Mouse (Mus musculus) T-cell, adult 2 months (primary cell): Measurements from ENCODE around the gene Cobll1.

Experiments used
- DNase-seq: peaks from one replicate; pipeline ENCODE4 v3.0.0; 2022; ENCODE audit warnings: low spot score

Gene Cobll1

DNA sequence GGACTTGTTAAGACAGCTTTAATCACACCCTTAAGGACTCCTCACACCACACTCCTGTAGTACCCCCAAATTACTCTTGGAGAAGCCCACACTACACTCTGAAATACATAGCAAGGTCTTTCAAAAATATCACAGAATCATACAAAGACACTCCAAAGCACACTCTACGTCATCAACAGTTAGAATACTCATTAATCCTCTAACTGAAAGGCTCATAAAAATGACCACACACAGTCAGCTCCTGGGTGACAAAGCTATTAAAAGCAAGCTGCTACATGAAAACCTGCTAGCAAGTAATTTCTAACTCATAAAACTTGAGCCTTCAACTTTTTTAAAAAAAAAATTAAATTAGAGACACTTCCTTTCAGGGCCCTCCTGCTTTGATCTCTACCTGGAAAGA lies 91.8 kb downstream of the Cobll1 start:
- no peak for DNase-seq

DNA sequence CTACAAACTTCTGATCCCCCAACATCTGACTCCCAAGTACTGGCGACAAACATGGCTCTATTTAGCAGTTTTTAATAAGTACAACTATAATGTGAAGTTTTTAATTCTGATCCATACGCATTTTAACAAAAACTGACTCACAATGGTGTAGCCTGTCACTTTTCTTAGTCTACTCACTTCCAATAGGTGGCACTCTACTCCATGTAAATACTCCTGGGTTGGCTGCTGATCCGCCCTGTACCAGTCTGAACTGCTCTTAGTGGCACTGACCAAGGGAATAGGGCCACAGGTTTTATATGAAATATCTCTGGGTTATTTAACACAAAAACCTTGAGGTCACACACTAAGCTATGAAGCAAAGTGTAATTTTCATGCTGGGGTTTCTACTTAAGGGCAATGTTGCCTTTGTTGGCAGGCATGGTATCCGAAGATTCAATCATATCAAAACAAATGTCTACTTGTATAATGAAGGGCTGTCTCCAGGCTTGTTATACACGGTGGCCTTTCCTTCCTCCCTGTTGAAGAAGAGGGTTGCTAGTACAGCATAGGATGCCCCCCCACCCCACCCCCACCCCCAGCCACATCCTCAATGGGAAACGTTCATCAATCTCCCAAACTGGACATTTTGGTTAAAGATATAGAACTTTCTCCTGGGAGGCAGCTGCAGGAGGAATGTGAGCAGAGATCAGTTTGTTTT lies 93.6 kb downstream of the Cobll1 start:
- peak; percentile 45 for DNase-seq

DNA sequence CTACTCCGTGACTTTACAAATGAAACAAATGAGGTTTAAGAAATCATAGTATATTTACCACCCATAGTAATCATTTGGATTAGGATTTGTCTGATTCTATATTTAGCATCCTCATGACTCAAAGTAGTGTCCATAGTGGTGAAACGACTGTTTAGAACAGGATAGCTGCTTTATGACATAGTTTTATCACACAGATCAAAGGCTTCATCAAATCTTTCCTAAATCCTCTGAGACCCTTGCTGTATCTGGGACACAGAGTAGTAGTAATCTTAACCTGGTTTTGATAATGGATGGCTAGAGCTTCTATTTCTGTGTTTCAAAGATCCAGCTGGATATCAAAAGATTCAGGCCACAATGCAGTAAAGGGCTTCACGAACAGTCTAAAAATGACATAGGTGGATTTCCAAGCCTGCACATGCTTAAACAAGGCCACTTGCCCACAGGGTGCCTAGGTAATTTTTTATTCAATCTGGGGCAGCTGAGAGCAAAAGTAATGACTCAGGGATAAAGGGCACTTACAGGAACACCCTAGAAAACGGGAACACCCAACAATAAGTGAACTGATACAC lies 98.0 kb downstream of the Cobll1 start:
- DNase-seq: no peak

DNA sequence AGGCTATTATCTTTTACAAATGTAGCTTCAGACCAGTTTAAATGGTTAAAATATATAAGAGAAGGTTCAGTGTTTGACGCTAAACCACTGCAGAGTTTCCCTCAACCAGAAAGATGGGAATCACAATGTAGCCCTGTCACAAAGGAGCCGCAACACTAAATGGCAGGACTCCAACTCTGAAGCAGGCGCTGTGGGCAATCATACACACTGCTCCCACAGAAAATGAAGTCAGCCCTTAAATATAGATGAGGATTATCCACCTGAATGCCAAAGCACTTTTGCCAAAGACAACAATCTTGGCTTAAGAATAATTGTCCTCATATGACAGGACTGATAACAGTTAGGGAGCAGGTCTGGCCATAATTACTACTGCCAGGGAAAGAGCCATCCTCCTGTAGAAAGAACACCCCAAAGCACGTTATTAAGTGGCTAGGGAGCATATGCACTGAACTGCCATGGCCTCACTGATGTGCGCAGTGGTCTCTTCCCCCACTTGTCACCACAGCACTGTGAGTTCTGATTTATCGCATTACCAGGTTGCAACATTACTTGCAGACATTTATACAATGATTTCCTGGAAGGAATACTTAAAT lies 98.8 kb downstream of the Cobll1 start:
- DNase-seq: no peak

DNA sequence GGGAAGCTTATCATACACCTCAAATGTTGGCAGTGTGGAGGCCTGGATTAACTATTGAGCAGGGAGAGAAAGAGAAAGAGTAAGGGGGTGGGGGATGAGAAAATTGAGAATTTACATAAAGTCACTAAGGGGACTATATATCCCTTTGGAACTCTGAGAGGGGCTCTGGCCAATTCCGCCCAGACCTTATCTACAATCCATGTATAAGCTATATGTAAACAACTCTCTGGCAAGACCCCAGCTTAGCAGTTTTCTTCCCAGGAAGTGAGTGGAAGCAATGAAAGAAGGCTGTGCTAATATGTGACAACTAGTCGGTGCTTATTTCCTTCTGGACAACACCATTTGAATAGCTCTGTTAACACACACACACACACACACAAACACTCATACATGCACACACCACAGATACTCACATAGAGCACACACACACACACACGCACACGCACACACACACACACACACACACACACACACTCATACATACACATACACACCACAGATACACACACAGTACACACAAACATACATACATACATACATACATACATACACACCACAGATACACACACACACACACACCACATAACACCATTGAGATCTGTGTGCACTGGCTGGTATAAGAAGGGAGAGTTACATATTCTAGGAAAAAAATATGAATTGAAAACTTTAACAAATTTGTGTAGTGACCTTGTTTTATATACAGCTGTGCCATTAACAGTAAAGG lies 99.4 kb downstream of the Cobll1 start:
- no peak for DNase-seq

DNA sequence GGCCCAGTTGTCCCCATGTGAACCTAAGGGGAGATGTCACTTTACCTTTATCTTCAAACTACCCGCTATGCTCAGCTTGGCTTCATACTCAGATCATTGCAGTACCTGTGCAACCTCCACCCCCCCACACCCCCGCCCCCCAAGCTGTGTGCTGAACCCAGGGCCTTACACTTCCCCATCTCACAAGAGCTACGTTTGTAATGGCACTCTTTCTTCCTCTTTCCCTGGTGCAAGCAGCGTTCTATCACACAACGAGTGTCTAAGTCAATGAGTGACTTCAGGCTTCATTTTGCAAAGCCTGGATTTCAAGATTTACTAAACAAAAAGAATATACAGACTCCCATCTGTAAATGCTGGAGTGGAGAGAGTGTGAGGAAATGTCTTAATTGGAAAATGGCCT lies 100.2 kb downstream of the Cobll1 start:
- no peak for DNase-seq

DNA sequence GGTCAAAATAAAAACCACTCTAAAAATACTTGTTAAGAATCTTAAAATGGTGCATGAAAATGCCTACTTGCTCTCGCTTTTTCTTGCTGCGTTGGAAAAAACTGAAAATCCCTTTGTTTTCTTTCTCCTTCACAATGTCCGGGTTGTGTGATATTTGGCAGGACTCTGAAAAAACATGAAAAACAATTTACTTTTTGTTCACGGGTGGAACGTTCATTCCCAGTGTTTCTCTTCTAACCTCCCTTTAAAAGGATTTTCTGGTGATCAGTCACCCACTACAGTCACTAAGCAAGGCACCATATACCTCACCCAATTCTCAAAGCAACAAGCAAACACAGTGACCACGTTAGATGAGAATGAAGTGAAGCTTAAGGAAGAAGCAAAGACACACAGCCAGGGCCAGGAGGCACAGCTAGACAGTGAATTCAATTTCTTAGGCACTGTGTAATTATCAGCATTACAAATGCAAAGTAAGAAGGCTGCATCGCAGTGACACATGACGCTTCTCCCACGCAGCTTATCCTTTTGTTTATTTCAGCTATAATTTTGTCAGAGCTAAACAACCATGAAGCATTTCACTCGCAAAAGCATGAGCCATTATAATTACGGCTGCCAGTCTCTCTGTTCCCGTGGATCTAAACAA lies 112.9 kb downstream of the Cobll1 start:
- DNase-seq: no peak

DNA sequence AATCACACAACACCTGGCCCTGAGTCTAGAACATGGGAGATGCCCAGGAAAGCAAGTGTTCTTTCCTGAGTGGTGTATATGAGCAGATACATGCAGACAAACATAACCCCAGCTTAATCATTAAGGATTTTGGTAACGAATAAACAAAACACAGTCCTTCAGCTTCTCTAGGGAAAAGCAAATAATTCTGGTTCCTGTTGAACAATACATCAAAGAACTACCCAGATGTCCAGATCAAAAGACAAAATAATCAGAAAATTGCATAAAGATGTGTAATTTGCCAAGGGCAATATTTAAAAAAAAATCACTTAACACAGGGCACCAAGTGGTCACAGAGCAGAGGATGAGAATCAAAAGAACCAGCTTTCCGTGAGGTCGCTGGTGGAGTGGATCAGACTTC lies 115.5 kb downstream of the Cobll1 start:
- no peak for DNase-seq

DNA sequence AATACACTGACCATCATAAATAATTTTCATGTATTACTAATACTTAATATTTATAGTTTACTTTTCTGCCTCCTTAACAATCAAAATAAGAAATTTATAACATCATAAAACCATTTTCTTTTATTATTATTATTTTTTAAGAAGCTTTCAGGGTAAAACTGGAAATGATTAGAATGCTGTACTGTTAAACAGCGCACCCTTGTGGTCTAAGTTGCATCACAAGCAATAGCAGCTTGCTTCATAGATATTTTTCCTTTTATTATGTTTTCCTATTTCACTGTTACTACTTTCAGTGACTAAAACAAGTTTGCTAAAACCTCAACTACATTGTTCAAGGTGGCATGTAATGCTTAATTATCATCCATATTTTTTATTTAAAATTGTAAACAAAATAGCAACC lies 117.8 kb downstream of the Cobll1 start:
- no peak for DNase-seq

DNA sequence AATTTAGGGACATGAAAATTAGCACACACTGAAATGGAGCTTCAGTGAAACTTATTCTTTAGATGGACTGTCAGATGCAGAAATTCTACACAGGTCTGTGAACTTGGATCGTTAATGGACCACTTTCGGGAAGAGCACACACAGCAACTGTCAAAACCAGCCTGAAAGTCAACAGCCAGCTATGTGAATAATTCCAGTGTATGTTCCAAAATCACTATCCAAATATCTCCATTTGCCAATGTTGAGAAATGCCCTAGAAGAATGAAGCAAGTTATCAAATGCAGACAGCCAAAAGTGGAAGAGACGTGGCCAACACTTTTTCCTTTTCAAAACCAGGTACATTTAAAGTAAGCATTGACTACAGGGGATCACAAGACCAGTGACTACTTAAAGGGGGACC lies 118.2 kb downstream of the Cobll1 start:
- no peak for DNase-seq

DNA sequence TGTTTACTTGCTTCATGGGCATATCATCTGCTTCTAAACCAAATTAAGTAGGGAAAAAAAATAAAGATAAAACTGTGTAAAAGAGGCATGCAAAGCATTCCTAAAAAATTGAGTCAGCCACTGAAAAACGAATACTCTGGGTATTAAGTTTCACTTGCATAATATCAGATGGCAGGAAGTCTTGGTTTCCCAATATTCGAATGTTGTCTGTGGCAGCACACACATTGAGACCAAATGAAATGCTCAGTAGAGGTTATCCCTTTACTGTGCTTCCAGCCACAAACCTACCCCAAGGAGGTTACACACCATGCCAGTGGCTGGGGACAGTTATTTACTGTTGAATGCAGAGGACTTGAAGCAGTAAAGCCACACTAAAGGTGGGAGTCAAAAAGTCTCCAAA lies 119.1 kb downstream of the Cobll1 start:
- DNase-seq: no peak

DNA sequence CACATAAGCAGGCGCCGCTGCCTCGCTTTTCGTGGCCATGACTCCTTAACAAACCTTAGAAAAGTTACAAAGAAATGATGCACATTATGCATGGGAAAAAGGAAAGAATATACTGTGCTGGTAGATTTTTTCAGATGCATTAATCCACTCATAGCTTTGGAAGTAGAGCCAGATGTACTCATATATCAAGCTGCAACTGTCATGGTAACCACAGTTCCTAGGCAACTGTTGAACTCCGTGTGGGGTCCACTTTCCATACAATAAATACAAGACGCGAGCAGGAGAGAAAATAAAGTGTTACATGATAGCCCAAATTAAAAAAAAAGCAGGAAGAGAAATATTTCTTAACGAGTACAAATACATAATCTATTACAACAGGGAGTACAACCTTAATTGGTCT lies 119.5 kb downstream of the Cobll1 start:
- no peak for DNase-seq

DNA sequence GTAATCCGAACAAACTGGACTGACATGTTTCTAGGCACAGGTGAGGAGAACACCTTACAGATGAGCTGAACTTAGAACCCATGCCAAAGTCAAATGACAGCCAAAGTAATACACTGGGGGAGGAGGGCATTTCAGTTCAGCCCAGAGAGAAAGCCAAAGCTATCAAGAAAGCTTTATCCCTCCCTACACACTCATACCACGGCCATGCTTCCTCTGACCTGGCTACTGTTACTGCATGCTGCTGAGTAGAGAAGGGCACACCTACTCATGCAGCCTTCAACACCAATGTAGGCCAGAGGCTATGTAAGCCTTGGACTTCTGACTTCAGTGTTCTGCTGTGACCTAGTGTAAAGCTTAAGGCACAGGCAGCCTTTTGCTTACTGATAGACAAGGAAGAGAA lies 120.1 kb downstream of the Cobll1 start:
- no peak for DNase-seq

DNA sequence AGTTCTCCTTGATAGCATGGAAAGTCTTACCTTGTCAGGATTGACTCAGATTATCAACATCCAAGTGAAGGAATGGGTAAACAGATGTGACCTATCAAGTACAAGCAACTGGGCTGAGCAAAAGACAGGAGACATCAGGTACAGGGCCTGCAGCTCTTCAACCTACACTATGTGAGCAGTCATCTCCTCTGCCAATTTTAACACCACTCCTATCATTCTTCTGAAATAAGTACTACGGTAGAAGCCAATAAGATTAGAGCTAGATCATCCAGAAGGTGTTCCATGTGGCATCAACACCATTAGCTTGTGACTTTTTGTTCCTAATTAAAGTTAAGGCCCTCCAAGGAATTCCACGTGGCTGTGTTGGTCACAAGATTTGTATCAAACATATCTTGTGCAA lies 121.3 kb downstream of the Cobll1 start:
- DNase-seq: no peak

DNA sequence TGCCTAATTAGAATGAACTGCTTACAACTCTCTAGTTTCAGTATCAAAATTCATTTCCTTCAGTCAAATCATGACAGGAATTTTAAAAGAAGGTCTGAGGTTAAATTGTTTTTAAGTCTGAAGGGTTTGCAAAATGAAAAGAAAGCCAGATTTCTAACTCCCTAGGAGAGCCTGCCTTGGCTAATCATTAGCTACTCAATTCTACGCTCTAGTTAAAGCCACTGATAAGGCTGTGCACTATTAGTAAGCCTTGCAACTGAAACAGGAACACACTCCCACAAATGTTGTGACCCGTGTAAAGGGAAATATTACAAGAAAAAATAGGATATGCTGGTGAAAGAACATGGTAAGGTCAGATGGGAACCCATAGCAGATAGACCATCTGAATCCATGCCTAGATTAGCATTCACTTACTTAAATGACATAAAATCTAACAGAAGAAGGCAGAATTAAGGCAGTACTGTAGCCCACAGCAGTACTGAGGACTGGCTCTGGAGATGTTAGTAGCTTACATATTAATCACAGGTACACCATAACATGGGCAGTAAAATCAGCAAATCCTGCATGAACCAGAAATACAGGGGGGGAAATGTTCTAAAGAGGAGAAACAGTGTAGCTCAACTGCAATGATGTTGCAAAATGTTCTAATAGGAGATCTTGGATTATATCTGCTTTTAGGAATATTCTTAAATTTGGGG lies 122.6 kb downstream of the Cobll1 start:
- DNase-seq: no peak

DNA sequence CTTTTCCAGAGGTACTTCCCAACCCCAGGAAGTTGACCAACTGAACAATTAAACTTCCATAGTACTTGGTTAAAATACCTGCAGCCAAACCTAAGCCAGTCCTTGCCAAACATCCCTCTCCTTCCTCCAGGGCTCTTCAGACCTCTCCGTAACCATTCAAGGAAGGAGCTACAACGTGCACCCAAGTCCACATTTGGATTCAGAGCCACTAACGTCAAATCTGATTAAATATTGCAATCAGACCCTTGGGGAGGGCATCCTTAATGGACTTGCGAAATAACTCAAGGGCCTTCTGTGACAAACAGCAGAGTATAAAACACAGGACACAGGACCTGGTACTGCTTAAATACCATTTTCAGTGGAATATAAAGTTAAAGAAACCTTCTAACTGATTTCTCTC lies 126.0 kb downstream of the Cobll1 start:
- no peak for DNase-seq

DNA sequence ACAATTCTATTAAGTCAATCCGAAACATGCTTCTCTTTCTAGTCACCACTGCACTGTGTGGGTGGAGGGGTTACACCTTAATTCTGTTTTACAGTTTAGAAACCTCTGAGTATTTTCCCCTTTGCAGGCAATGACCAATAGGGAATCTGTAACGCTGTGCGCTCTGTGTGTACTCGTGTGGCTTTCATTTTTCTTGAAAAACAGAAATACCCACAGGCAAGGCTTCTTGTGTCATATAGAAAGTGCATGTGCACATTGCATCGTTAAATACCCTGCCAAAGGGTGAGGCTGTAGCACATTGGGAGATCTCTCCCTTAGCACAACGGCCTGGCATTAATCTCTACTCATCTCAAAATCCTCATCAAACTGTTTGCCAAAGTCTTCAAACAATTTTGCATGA lies 134.6 kb downstream of the Cobll1 start:
- DNase-seq: no peak

DNA sequence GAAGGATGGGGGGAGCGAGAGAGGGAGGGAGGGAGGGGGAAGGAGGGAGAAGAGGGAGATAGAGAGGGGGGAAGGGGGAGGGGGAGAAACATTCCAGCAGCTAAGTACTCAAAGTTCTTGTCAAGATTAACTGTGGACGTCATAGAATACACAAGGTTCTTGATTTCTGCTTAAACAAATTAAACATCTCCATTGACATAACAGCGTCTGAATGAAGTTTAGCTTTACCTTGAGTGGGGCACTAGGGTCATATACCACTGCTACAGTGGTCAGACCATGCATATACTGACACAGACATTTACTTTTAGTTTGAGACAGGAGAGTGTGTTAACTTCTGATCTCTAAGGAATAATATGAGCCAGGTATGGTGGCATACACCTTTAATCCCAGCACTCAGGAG lies 135.4 kb downstream of the Cobll1 start:
- no peak for DNase-seq

DNA sequence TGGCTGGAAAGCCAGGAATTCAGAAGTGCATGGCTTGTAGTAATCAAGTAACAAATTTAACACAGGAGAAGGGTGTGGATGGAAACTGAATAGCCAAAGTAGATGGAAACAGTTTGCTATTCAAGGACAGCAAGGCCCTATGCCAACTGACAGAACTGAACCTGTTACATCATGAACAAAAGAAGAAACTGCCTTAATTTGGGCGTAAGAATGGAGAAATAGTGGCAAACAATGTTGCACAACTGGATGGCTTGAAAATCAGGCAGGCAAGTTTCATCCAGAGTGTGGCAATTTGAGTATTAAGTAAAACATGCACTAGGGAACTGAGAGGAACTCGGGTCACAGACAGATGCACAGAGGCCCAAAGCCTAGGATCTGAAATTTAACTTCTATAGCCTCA lies 137.8 kb downstream of the Cobll1 start:
- DNase-seq: no peak

DNA sequence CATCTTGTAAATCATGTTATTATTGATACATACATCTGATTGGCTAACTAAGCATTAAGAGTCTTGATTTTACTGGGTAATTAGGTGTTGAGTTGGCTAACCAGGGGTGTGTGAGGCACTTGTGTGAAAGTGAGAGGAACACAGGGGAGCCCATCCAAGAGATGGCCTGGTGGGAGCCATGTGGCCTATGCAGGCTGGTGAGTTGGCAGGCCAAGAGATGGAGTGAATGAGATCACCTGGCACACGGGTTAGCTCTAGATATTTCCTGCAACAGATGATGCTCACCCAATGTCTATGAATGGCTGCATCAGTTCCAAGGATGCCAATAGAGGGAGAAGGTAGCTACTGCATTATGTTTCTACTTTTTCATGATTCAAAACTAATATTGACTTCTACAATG lies 139.2 kb downstream of the Cobll1 start:
- DNase-seq: no peak

DNA sequence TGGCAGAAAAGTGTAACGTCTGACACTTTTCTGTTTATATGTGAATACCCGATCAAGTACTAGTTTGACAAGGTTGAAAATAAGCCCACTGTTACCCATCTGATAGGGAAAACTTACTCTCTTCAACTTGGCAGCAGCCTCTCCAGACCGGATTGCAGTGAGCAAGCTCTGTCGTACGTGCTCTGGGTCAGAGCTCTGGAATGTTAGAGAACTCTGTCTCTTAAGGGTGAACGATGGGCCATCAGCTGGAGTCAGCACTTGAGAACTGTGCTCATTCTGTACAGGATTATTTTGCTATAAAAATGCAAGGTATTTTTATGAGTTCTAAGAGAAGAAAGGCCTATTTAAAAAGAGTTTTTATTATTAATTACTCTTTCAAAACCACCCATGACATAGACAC lies 143.6 kb downstream of the Cobll1 start:
- no peak for DNase-seq

DNA sequence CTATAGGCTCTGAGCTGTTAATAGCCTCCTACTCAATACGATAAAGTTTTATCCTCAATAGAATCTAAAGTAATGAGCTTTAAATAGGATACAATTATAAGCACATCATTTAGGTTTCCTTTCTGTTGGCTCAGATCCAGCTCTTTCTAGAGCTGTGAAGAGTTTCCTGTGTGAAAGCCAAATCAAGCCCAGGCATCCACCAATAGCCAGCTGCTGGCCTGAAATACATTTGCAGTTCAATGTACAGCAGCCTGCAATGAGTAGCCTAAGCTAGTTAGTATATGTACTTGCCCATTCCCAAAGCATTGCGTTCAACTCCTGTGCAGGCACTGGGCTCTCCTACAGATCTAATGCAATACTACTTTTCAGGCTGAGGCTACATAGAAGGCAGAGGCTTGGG lies 145.2 kb downstream of the Cobll1 start:
- DNase-seq: no peak
